Mouse (Mus musculus) T-helper 2 cell (primary cell): ENCODE data around the gene Klhl32.
"Not testable (repeated sequence)": the region's sequence is repeated elsewhere in the genome, so short reads cannot be mapped to it uniquely, and the experiment has no call there.

Source experiments
- in situ Hi-C: fragments of 300-600 bp; cut with MboI, MseI; formaldehyde crosslinking; loops from one replicate; pipeline ENCODE4 v1.15.1; 2025; ENCODE audit warnings: high pct_unique_total_duplicates

The Klhl32 gene

DNA sequence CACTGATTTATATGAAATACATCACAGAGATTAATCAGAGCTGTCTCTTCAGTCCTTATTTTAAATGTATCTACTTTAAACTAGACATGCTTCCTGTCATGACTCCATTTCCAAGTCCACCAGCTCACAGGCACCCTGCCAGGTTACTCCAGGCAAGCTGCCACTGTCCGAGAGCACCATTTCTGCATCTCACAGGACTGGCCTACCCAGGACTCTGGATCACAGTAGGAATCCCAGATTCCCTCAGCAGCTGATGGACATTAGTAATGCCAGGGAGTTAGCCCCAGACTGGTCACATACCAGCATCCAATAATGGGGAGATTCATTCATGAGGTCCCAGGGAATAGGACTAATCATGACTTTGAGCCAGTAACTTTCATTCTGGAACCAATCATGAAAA is 54.7 kb downstream of the Klhl32 start:
- in situ Hi-C loops = no loop called here

DNA sequence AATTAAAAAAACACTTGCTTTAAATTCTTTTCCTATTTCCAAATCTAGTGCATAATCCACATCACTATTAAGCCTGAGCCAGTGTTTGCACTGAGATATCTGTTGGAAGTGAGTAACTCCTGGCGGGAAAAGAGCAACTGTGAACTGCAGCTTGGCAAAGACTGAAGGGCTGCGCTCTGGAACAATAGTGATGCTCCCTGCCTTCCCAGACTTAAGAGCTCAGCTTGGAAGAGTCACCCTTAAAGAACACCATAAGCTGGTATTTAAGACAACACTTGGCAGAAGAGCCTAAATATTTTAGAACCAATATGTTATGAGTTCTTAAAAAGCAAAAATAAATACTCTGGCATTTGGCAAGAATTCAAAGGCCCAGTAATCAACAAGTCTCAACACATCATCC is 55.7 kb downstream of the Klhl32 start:
- in situ Hi-C loops = no loop called here

DNA sequence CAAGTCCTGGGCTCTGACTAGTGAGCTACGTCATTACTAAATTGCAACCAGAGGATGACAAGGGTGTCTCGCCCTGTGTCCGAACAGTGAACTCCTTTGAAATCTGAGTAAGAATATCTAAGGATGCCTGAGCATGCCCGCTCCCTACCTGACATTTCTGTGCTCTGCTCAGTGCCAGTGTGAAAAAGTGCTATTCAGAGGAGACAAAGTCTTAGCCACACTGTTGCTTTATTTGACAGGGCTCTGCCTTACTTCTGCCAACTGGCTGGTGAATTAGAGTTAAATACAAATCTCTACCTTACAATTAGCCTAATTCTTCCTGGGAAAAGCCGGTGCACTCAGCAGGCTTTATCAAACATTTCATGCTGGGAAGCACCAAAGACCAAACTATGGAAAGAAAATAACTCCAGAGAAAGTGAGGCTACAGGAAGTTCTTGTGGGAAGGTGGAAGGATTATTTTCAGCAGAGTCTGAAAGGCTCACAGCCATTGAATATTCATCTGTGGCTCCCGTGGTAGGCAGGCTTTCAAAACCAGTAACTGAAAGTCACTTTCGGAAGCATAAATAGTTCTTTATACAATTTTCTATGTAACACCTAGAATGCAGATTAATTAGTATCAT is 57.1 kb downstream of the Klhl32 start:
- in situ Hi-C loops = no loop called here

DNA sequence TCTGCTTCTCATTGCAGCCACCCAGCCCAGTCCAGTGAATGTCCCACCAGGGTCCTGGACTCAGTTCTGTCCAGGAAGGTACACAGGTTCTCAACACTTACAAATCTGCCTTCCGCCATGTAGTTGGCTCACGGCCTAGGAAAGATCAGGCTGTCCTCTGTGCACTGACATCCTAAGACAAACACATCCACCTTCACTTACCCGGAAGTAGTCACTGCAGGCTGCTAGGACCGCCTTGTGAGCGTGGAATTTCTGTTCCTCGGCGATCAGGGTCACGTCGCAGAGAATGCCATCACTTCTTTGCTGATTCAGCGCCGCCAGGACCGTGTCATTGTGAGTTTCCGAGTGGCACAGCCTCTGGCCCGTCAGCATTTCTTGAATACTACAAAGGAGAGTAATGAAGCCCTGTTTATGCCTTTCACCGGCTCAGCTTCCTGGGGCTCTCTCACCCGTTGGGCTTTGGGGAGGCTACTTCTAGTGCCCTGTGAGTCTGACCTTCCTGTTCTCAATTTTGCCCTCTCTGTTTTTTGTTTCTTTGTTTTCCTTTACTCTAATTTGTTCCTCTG is 58.4 kb downstream of the Klhl32 start:
- in situ Hi-C loops = no loop called here

DNA sequence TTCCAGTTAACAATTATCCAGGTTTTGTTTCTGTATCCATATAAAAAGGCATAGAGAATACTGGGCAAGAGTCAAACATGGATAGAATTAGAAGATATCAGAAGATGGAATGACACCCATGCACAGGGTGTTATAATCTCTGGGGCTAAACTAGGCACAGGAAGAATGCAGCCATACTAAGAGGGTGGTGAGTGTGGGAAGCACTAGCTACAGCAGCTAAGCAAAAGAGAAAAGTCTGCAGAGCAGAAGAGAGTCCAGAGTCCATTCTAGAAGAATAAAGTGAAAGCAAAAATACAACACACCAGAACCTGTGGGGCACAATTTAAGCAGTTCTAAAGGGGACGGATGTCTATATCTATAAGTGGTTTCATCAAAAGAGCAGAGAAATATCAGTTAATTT is 61.6 kb downstream of the Klhl32 start:
- in situ Hi-C loops = no loop called here

DNA sequence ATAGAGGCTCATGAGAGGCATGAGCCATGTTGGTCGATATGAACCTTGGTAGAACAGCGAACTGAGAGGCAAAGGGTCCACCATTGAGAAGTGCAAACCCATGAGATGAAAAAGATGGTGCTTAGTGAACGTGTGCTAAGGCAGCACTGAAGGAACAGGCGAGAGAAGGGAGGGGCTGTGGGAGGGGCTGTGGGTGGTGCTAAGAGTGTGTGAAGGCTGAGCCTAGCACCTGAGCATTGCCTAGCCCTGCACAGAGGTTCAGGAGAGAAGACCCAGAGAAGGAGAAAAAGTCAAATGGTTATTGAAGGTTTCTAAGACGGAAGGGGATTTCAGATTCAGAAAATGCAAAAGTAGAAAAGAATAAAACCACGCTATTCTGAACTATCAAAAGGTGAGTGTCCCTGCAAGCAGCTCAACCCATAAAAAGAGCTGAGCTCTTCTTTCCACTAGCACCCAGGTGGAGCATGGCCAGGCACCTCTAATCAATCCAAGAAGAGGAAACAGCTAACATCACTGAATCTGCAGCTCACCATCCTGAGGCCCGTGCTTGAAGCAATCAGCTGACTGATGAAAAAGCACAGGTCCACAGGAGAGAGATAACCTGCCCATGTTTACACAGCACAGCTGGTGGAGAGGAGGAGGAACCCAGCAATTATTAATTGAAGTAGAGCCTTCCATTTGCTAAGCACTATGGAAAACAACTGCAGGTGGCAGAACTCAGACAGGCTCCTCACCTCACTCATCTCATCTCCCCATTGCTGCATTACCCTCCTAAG is 65.0 kb downstream of the Klhl32 start:
- in situ Hi-C loops = no loop called here

DNA sequence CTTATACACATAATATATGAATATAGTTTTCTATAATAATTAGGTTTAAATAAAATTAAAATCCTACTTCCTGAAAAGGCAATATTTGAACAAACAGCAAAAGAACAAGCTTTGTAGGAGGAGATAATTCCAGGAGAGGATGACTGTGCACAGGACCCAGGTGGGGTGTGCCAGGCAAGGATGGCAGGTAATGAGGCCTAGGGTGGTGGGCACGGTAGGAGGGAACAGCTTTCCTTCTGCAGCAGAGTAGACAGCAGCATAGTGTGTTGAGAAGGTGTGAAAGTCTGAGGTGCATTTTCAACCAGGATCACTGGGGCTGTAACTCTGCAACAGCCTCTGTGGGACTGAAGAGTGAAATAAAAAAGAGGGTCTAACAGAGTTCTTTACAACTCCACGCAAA is 85.0 kb downstream of the Klhl32 start:
- in situ Hi-C loops = no loop called here

DNA sequence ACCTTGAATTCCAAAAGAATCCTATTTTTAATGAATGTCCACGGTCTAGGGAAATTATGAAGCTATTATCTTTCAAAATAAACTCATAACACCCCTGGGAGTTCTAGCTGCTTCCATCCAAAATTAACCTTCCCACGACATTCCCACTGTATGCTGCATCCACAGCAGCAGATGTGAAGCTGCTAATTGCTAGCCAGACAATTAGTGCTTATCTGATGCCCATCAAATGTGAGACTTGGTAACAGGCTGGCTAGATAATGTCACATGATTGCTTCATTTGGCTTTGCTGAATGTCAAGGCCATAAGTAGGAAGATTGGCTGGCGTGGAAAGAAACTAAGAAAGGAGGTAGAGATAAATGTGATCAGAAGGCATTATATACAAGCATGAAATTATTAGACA is 85.5 kb downstream of the Klhl32 start:
- in situ Hi-C loops = no loop called here

DNA sequence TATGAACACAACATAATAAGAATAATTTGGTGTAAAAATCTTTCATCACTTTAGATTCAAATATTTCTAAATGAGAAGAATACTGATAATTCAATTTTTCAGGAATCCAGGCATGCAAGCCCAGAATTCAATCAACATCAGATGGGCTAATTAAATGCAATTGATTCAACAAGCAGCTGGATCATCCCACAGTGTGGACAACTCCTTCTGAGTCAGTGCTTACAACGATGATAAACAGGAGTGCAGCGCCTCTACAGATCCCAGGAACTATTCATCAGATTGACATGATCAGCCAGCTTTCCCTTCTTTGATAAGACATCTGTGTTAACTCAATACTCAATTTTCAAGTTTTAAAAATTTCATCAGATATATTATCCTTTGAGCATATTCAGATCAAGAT is 86.4 kb downstream of the Klhl32 start:
- in situ Hi-C loops = no loop called here

DNA sequence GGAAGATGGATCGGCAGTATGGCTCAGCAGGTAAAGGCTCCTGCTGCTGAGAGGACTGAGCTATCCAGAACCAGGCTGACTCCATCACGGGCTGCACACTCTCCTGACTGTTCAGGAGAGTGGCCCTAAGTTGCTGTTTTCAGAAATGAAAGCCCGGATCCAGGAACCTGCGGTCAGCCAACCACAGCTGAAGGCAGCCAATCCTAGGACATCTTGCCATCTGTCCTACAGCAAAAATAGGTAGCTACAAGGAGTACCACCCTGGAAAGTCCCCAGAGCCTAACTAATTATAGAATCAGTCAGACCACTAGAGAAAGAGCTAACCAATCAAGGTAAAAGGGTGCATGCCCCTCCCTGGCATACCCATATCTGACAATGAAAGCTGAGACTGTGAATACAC is 87.5 kb downstream of the Klhl32 start:
- in situ Hi-C loops = no loop called here

DNA sequence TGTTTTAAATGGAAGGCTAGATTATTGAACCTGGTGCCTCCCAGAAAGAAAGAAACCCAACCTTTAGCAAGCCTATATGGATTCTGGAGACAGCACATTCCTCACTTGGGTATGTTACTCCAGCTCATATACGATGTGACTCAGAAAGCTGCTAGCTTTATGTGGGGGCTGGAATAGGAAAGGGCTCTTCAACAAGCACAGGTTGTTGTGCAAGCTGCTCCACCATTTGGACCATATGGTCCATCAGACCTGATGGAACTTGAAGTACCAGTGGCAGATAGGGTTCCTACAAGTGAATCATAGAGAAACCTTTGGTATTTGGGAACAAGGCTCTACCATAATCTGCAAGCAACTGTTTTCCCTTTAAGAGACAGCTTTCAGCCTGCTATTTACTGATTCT is 92.0 kb downstream of the Klhl32 start:
- in situ Hi-C loops = no loop called here

DNA sequence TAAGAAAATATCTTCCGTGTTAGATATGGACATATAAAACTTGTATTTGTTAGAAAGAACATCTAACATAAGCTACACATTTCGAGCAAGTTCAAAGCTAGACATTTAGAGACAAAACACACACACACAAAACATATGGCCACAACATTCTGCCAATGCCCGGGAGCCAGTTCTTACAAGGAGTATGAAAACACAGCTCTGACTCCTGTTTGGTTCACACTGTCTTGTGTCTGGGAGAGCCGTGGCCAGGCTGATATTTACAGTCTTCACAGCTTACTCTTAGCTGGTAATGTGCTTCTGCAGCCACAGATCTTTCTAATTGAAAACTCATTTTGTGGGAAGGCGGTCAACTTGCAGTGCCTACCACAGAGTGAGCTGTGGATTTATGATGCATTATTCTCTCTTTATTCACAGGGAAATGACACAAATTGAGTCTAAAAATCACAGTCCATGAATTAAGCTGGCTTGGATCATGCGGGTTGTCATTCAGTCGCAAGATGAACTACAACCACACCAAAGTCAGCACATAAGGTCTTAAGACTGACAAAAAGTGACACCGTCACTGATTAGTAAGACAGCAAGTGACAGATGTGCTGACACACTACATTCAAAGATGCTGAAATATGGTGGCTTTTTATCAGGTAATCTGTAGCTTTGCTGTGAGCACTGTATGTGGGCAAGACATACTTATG is 98.3 kb downstream of the Klhl32 start:
- in situ Hi-C loops = no loop called here

DNA sequence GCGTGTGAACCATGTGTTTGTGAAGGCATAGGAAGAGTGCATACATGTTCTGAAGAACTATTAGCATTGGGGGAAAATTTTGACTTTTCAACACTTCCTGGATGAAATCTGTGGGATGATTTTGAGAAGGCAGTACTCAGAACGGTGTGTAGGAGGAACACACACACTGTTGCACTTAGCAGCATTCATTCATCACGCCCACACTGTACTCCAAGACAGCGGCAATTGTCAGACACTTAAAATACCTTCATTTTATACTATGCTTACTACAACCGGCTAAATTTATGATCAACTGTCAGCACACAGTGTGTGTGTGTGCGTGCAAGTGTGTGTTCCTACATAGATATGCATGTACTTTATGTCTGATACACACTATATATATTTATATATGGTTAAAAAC is 113.8 kb downstream of the Klhl32 start:
- in situ Hi-C loops = no loop called here

DNA sequence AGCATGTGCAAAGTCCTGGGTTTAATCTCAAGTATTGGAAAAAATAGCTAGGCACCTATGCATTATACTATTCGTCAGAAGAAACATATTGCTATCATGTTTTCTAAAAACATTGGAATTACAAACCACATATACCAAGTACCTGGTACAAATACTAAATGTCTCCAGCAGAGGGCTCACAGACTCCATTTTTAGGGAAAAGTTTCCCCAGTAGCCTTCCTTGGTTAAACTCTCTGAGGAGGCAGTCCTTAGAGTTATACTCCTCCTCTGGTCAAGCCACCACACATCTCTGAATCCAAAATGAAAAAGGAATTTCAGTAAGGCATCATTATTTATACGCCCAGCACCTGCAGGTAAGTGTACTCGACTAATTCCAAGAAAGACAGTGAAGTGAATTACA is 130.1 kb downstream of the Klhl32 start:
- in situ Hi-C loops = loop anchor here (10.0 kb wide), 1 partner anchor 174 kb away; the partner anchor contains the start of gene Ndufaf4

DNA sequence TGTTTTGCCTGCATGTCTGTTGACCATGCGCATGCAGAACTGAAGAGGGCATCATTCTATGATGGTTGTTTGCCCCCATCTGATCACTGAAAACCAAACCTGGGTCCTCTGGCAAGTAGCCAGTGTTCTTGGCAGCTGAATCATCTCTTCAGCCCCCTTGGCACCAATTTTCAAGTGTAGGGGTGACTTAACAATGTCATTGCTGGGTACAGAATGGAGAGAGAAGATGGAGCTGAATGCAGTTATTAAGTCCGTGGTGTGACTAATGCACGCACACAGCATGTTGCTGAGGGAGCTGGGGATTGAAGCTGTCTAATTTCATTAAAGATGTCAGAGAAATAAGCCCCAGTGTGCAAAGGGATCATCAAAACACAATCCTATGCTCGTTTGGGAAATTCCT is 135.4 kb downstream of the Klhl32 start:
- in situ Hi-C loops = no loop called here

DNA sequence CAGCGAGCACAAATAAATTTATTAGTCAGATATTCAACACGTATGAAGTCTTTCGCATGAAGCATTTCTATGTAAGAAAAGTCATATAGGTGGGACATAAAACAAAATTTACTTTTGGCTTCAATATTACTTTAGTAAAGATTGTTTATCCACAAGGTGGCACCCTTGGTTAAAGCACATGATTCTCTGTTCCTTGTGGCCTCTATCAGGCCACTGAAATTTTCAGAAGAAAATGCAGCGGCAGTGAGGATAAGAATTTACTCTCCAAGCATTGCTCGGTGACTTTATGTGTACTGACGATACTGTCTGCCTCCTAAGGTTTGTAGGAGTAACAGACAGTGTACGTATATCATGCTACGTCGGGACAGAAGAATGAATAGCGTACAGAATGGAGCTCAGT is 136.6 kb downstream of the Klhl32 start:
- in situ Hi-C loops = loop anchor here (5.0 kb wide), 1 partner anchor 608 kb away; no protein-coding TSS in a partner anchor

DNA sequence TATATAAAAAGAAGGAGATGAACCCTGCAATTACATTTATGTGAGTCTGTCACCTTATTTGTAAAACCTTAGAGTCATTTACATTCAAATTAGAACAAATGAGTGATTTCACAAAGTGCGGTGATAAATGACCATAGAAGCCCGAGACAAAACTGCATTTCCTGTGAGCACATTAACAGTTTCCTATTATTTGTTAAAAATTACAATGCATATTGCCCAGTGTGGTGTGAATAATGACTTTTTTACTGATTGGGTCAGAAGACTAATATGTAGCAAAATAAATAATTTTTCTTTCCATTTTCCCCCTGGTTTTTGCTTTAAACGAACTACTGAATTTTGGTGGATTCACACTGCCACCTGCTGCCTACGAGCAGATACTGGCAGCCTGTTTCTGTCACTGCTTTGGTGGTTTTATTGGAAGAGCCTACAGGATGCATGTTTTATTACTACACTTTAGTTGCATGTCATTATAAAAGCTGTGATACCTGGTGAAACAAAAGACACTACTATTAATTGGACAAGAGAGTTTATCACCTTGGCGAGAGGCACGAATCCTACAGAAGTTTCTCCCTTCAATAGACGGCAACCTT is 152.3 kb downstream of the Klhl32 start:
- in situ Hi-C loops = no loop called here

DNA sequence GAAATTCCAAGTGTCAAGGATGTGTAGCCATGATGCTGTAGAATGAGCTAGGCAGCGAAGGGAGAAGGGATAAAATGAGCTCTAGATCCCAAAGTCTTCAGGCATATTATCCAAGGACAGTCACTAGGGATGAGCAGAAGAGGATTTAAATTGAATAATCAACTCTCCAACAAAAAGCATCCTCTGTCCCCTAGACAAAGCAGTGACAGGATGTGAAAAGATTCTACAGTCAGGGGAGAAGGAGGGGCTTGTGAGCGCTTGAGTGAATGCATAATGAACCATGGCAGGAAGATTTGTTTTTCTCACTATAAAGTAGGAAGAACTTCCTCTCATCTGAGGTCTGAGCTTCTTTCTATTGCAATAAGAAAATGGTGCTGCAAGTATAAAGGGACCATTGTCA is 170.8 kb downstream of the Klhl32 start:
- in situ Hi-C loops = no loop called here

DNA sequence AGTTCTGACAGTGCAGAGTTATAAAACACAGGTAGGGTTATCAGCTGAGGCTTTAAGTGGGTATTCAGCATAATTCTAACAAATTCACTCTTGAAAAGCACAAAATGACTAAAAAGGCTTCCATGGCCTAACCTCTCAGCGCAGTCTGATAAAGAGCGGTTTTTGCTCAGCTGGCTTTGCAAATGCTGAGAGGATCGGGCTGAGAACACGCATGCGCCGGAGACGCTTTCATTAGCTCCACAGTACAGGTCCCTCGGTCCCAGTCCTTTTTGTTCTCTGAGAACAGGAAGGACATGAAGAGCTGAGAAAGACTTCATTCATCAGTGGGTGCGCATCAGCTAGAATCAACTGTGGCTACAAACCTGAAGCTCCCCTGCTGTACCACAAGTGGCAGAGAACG is 180.9 kb downstream of the Klhl32 start:
- in situ Hi-C loops = no loop called here

DNA sequence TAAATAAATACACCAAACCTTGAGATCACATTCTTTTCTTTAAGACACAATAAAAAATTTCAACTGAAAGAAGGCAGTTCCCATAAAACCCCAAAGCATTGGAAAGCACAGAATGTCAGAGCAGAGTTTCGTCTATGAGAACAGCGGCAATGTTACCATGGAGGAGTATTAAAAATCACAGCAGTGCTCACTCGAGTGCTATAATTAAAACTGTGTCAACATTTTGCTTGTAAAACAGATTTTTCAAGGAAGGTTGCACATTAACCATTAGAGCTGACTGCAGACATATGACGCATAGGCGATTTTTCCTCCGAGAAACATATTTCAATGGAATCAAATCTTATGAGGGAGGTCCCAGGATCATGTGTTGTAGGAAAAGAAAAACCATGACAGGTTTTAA is 191.7 kb downstream of the Klhl32 start:
- in situ Hi-C loops = no loop called here

DNA sequence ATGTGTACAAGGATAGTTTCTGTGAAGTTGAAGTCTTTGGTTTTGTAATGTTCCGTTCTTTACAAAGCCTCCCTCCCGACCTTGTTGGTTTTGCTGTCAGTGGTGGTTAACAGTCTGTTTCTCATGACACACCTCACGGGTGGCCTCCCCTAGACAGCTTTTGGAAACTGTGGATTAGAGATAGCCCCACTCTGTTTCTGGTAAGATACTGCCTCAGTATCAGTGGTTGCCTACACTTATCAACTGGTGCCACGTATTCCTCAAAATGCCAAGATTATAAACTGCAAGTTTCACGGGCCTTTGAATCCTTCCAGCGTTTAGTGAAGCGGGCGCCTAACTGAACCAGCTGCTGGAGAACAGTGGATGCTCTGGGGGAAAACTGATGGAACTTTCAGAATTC is 206.2 kb downstream of the Klhl32 start:
- in situ Hi-C loops = not testable (repeated sequence)

DNA sequence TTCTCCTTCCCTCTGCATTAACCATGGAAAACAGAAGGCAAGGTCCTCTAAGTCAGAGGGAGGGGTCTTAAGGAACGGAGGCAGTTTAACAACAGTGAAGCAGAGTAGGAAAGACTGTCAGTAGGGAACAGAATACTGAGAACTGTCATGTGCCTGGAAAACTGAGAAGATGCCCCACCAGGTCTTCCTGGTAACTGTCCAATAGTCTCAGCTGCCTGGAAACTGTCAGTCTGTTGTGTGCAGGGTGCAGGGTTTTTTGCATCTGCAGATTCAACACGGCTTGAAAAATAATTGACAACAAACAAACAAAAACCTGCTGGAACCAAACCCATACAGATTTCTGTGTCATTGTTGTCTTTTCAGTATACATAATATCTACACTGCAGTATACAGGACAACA is 208.6 kb downstream of the Klhl32 start:
- in situ Hi-C loops = no loop called here
